Mouse (Mus musculus) liver, embryonic 18 days (tissue): ENCODE results near the gene Srsf5. TPM values are rescaled to one million over a fixed set of nuclear protein-coding genes. Genes with fewer than 3 reads are reported as not detected.

Source experiments
- polyA plus RNA-seq: library from polyadenylated mRNA; depleted of rRNA; stranded (reverse); fragments of >200 nt; gene quantifications from 2 replicates; pipeline ENCODE4 v1.2.3, GENCODE M21; 2012; rRNA removed

Gene Srsf5
- polyA plus RNA-seq = 416 and 472 TPM in 2 replicates

DNA sequence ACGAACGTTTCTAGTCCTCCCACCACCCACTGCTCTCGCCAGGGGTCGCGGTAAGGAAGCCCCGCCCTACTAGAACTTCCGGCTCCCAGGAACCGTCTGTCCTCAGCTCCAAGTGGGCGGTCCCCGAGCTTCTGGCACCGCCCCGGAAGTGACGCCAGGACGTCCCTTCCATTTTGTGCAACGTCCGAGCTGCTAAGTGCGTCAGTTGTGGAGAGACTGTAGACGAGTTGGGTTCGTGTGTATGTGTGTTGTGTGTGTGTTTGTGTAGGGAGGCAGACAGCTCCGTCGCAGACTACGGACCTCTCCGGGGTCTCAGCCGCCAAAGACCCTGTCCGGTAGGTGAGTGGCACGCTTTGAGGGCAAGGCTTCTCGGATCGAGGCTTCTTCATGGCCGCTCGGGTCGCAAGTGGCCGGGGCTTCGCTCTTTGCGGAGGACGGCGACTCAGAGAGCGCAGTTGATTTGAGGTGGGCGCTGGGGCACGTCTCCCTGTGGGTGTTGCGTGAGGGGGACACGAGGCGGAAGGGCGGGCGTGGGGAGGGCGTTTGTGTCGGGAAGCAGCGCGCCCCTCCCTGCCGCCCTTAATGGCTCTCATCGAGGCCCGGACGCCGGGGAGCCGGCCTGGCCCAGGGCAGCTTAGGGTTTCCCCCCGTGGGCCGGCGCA lies at the start of gene Srsf5:
Gene Srsf5, plus strand, starts transcription at position 171 of the 662 bp plus-strand sequence.

DNA sequence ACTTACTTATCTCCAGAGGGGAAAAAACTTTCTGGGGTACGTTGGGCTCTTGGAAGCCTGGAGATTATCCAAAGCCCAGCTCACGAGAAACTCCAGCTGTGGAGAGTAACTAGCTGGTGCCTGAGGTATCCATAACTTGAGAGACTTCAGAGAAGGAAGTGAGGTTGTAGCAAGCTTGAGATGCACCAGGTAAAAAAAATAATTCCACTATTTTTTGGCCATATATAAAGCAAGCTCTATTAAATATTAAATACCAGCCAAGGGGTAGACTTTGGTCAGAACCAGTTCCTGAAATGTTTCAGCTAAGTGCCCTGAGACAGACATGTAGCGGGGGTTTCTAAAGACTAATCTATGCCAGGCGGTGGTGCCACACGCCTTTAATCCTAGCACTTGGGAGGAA lies 23.3 kb downstream of the Srsf5 start, which contains the start of gene Slc10a1:
Gene Slc10a1, minus strand, starts transcription at position 101 of the 400 bp plus-strand sequence.

Other genes starting within 250 kb of the Srsf5 start
- gene Ccdc177, start 184.8 kb upstream of the Srsf5 start, polyA plus RNA-seq = under 0.01 TPM in 1 of 2 replicates, not detected in the other
- 13.4 and 17.2 TPM in 2 replicates for gene Susd6, start 155.0 kb upstream of the Srsf5 start, polyA plus RNA-seq
- gene Slc10a1, start 23.2 kb downstream of the Srsf5 start, polyA plus RNA-seq = 359 and 420 TPM in 2 replicates
- gene Smoc1, start 81.3 kb downstream of the Srsf5 start, polyA plus RNA-seq = 19.4 and 25.1 TPM in 2 replicates